Mouse (Mus musculus): ENCODE measurements at regions not wholly inside any gene's neighbourhood (a gene's known extent, or its start where the extent isn't known, plus 50 kb on each side); places are given as distances from the start of the nearest gene placed in this dataset.

DNA sequence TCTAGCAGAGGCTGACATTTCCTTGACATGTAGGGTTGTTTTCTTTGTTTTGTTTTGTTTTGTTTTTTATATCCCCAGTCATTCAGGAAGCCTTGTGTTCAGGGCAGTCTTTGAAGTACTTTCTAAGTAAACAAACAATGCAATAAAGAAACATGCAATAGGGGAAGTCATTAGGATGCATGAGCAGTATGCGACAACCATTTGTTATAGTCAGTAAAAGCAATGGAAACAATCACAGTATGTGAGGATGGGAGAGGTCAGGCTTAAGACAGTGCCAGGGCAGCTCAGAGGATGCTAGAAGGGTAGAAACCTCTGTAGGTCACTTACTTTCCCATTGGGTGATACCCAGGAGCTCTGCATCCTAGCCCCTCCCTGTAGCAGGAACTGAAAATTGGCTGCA, 87.9 kb downstream of the Kcnk1 start:
- no peak for TF ChIP-seq CHD2 (IDR thresholded peaks at IDR 0.05; ENCODE audit: low read depth, low read length)
- no peak for TF ChIP-seq ZC3H11A (IDR thresholded peaks at IDR 0.05; ENCODE audit: borderline replicate concordance, low read depth, low read length)
